Mouse (Mus musculus) kidney, embryonic 14.5 days (tissue): ENCODE results near the gene Zic1. TPM values are rescaled to one million over a fixed set of nuclear protein-coding genes. Genes with fewer than 3 reads are reported as not detected.

Experiments
- ATAC-seq: fragments of 200-750 bp; cut with Nextera tagmentation; 2 replicates; pipeline ENCODE4 v1.8.0; 2017; ENCODE audit warnings: moderate number of reproducible peaks, mild to moderate bottlenecking, moderate TSS enrichment, moderate library complexity; ENCODE audit not compliant: low FRiP score, low TSS enrichment
- H3K27ac ChIP-seq: fragments of 300-500 bp; sonication (generic); 2 replicates; pipeline ENCODE4 v1.5.1; 2014; ENCODE audit warnings: low read depth, mild to moderate bottlenecking, low read length, moderate library complexity, mixed read lengths
- H3K27me3 ChIP-seq: fragments of 300-500 bp; sonication (generic); 2 replicates; pipeline ENCODE4 v1.6.1; 2014; ENCODE audit warnings: mild to moderate bottlenecking, low read length; ENCODE audit not compliant: control insufficient read depth, insufficient read depth
- H3K36me3 ChIP-seq: fragments of 300-500 bp; sonication (generic); 2 replicates; pipeline ENCODE4 v1.6.1; 2014; ENCODE audit warnings: low read length, mixed read lengths; ENCODE audit not compliant: control insufficient read depth, insufficient read depth
- H3K4me1 ChIP-seq: fragments of 300-500 bp; sonication (generic); 2 replicates; pipeline ENCODE4 v1.6.1; 2014; ENCODE audit warnings: low read length, mixed read lengths; ENCODE audit not compliant: control insufficient read depth, insufficient read depth
- H3K4me2 ChIP-seq: fragments of 300-500 bp; sonication (generic); replicated peaks from 2 replicates; pipeline ENCODE4 v1.6.1; 2014; ENCODE audit warnings: low read depth, mild to moderate bottlenecking, low read length
- H3K4me3 ChIP-seq: fragments of 300-500 bp; sonication (generic); 2 replicates; pipeline ENCODE4 v1.5.1; 2014; ENCODE audit warnings: mild to moderate bottlenecking, low read length
- H3K9ac ChIP-seq: fragments of 300-500 bp; sonication (generic); 2 replicates; pipeline ENCODE4 v1.6.1; 2014; ENCODE audit warnings: low read depth, mild to moderate bottlenecking, low read length, moderate library complexity
- H3K9me3 ChIP-seq: fragments of 300-500 bp; sonication (generic); 2 replicates; pipeline ENCODE4 v1.6.1; 2016; ENCODE audit warnings: low read length; ENCODE audit not compliant: control insufficient read depth
- WGBS: fragments of 180-500 bp; shearing (Covaris S2); extraction: QIAGEN DNeasy Blood & Tissue Kit; methylation state at CpG from one replicate; pipeline ENCODE4 v1.1.7; 2014; 5-methylcytosine and 5-hydroxymethylcytosine counted together
- polyA plus RNA-seq: library from polyadenylated mRNA; unstranded; fragments of >200 nt; fragmentation: Nextera tagmentation; extraction: Ambion mirVana; gene quantifications from 2 replicates; pipeline ENCODE4 v1.2.1, GENCODE M21; 2014

The Zic1 gene
- polyA plus RNA-seq, 1 experiment from 2014 or later: 0.04 TPM

GRCm38 (mm10) chr9:91360151-91361032 lies 5.2 kb downstream of the Zic1 start:
- no peak overlapping the region for H3K4me2 ChIP-seq
- peaks cover 84% of the 10 kb centered on the region for H3K27me3 ChIP-seq
- ATAC-seq: no peak
- no peak overlapping the region for H3K9ac ChIP-seq
- H3K27ac ChIP-seq: no peak overlapping the region
- H3K4me1 ChIP-seq: peaks cover 5% of the 10 kb centered on the region; the same call in 1 of the 2 replicates
- 3% methylated on average over 21 of the region's 21 CpGs for WGBS
- H3K9me3 ChIP-seq: no peaks in the 10 kb centered on the region
- H3K36me3 ChIP-seq: no peaks in the 10 kb centered on the region
- H3K4me3 ChIP-seq: no peak overlapping the region

GRCm38 (mm10) chr9:91358851-91359687 lies 6.5 kb downstream of the Zic1 start:
- no peak for ATAC-seq
- Histone ChIP-seq H3K9me3 (no peaks in the 10 kb centered on the region), H3K4me1 (peaks cover 5% of the 10 kb centered on the region; the same call in 1 of the 2 replicates), H3K27me3 (peaks cover 84% of the 10 kb centered on the region), H3K4me3 (no peak overlapping the region), H3K4me2 (no peak overlapping the region), H3K27ac (no peak overlapping the region), H3K36me3 (no peaks in the 10 kb centered on the region), H3K9ac (no peak overlapping the region)
- WGBS: 7% methylated on average over 10 of the region's 10 CpGs

GRCm38 (mm10) chr9:91357321-91357720 lies 8.3 kb downstream of the Zic1 start:
- Histone ChIP-seq H3K27me3 (peaks cover 83% of the 10 kb centered on the region), H3K4me3 (no peak overlapping the region), H3K4me2 (no peak overlapping the region), H3K27ac (no peak overlapping the region), H3K36me3 (no peaks in the 10 kb centered on the region), H3K9me3 (no peaks in the 10 kb centered on the region), H3K9ac (no peak overlapping the region), H3K4me1 (peaks cover 5% of the 10 kb centered on the region; the same call in 1 of the 2 replicates)
- ATAC-seq: no peak
- WGBS: 3% methylated on average over 3 of the region's 3 CpGs

GRCm38 (mm10) chr9:91356353-91356740 lies 9.3 kb downstream of the Zic1 start:
- ATAC-seq: no peak
- Histone ChIP-seq H3K27me3 (peaks cover 83% of the 10 kb centered on the region), H3K9me3 (no peaks in the 10 kb centered on the region), H3K36me3 (no peaks in the 10 kb centered on the region), H3K4me3 (no peak overlapping the region), H3K4me2 (no peak overlapping the region), H3K4me1 (peaks cover 5% of the 10 kb centered on the region; the same call in 1 of the 2 replicates), H3K27ac (no peak overlapping the region), H3K9ac (no peak overlapping the region)
- WGBS: 14% methylated on average over 4 of the region's 4 CpGs

GRCm38 (mm10) chr9:91355629-91356352 lies 9.8 kb downstream of the Zic1 start:
- Histone ChIP-seq H3K9ac (no peak overlapping the region), H3K4me3 (peak overlapping the region; percentile 13), H3K4me1 (peaks cover 5% of the 10 kb centered on the region; the same call in 1 of the 2 replicates), H3K9me3 (no peaks in the 10 kb centered on the region), H3K36me3 (no peaks in the 10 kb centered on the region), H3K27ac (no peak overlapping the region), H3K4me2 (peak overlapping the region; percentile 26), H3K27me3 (peaks cover 89% of the 10 kb centered on the region)
- WGBS: under 1% methylated on average over 35 of the region's 35 CpGs
- ATAC-seq: peak; percentile 63; the same call in 1 of the 2 replicates

GRCm38 (mm10) chr9:91355270-91355589 lies 10.4 kb downstream of the Zic1 start:
- Histone ChIP-seq H3K4me3 (0 out of 2 replicates have a peak overlapping the region, but pooled peaks have one; percentile 13), H3K36me3 (no peaks in the 10 kb centered on the region), H3K27ac (no peak overlapping the region), H3K4me1 (peaks cover 5% of the 10 kb centered on the region; the same call in 1 of the 2 replicates), H3K9ac (no peak overlapping the region), H3K4me2 (no peak overlapping the region; the same call in 1 of the 2 replicates), H3K9me3 (no peaks in the 10 kb centered on the region), H3K27me3 (peaks cover 93% of the 10 kb centered on the region)
- no peak for ATAC-seq
- under 1% methylated on average over 7 of the region's 7 CpGs for WGBS

- H3K36me3 ChIP-seq: no peaks in the 10 kb centered on the region
- no peak overlapping the region for H3K4me2 ChIP-seq
- no peaks in the 10 kb centered on the region for H3K9me3 ChIP-seq
- H3K9ac ChIP-seq: no peak overlapping the region
- peak; percentile 20; the same call in 1 of the 2 replicates for ATAC-seq
- H3K27me3 ChIP-seq: peaks cover 93% of the 10 kb centered on the region
- WGBS: 1% methylated on average over 22 of the region's 22 CpGs
- no peak overlapping the region for H3K4me3 ChIP-seq
- H3K27ac ChIP-seq: no peak overlapping the region
- peaks cover 5% of the 10 kb centered on the region; the same call in 1 of the 2 replicates for H3K4me1 ChIP-seq
Observed at GRCm38 (mm10) chr9:91354434-91355269, 11.0 kb downstream of the Zic1 start.
